Mouse (Mus musculus) hindbrain, embryonic 10.5 days (tissue): ENCODE measurements around the gene Pus1. TPM values are rescaled to one million over a fixed set of nuclear protein-coding genes. Genes with fewer than 3 reads are reported as not detected.
A peak's percentile ranks its signal among the peaks of the same experiment; 100 is the strongest.

ENCODE experiments used
- DNase-seq: peaks from one replicate; pipeline ENCODE4 v3.0.0-alpha.2; 2017; ENCODE audit warnings: low spot score
- H3K27ac ChIP-seq: fragments of 300-500 bp; sonication (generic); 2 replicates; pipeline ENCODE4 v1.5.1; 2016; ENCODE audit warnings: mild to moderate bottlenecking, moderate library complexity
- H3K27me3 ChIP-seq: fragments of 300-500 bp; sonication (generic); 2 replicates; pipeline ENCODE4 v1.6.1; 2016; ENCODE audit warnings: mild to moderate bottlenecking; ENCODE audit not compliant: poor library complexity, insufficient read depth, severe bottlenecking
- H3K36me3 ChIP-seq: fragments of 300-500 bp; sonication (generic); 2 replicates; pipeline ENCODE4 v1.6.1; 2016; ENCODE audit warnings: mild to moderate bottlenecking, moderate library complexity
- H3K4me1 ChIP-seq: fragments of 300-500 bp; sonication (generic); replicated peaks from 2 replicates; pipeline ENCODE4 v1.6.1; 2016; ENCODE audit warnings: mild to moderate bottlenecking
- H3K4me3 ChIP-seq: fragments of 300-500 bp; sonication (generic); 2 replicates; pipeline ENCODE4 v1.5.1; 2016; ENCODE audit warnings: mild to moderate bottlenecking, moderate library complexity
- H3K9me3 ChIP-seq: fragments of 300-500 bp; sonication (generic); 2 replicates; pipeline ENCODE4 v1.6.1; 2016; ENCODE audit warnings: mild to moderate bottlenecking, moderate library complexity
- WGBS: fragments of 180-500 bp; shearing (Covaris S2); methylation state at CpG from one replicate; pipeline ENCODE4 v1.1.7; 2016; 5-methylcytosine and 5-hydroxymethylcytosine counted together
- polyA plus RNA-seq: library from polyadenylated mRNA; unstranded; fragments of >200 nt; fragmentation: Nextera tagmentation; extraction: Ambion mirVana; gene quantifications from 2 replicates; pipeline ENCODE4 v1.2.1, GENCODE M21; 2016

Pus1 gene
- polyA plus RNA-seq, 1 experiment from 2014 or later, result 29.8 TPM

DNA sequence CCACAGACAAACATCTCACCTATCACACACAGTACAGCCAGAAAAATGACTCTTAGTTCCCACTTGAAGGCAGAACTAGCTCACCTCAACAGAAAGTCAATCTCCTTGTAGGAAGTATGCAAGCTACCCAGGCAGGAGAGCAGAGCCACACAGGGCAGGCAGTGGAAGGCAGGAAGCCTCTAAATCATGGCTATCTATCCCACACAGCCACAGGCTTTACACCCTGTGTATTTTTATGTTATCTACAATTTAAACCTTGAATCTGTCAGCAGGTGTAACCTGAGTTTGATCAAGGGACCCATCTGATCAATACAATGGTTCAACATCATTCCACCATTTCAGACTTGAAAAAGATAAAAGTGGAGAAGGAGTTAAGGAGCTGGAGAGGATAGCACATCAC lies 22.4 kb upstream of the Pus1 start:
- H3K36me3 ChIP-seq, result peaks cover 97% of the 10 kb centered on the region
- DNase-seq, result no peak

DNA sequence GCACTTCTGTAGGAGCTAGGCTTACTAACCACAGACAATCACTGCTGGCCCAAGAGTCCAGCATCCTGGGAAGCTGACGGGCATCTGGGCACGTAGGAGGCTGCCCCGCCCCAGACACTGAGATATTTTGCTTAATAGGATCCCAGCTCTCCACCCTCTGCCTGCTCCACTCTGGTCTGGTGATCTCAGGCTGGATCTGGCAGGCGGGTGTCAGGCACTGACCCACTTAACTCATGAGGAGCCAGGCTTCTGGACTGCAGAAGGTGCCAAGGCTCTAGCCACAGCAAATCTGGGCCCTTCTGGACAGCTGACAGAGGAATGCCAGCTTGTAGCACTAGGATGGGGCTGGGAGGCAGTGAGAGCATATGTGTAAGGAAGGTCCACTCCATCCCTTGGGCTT lies 21.7 kb upstream of the Pus1 start:
- Histone ChIP-seq H3K9me3 (no peaks in the 10 kb centered on the region), H3K4me3 (no peak overlapping the region), H3K27ac (no peak overlapping the region), H3K4me1 (peaks cover 20% of the 10 kb centered on the region), H3K27me3 (no peaks in the 10 kb centered on the region), H3K36me3 (peaks cover 100% of the 10 kb centered on the region)
- WGBS, result 92% methylated on average over 4 of the region's 4 CpGs
- no peak for DNase-seq

More for the DNA sequence above, 22.4 kb upstream of the Pus1 start:
- Histone ChIP-seq H3K27me3 (no peaks in the 10 kb centered on the region), H3K4me1 (peaks cover 26% of the 10 kb centered on the region), H3K4me3 (no peak overlapping the region), H3K27ac (no peak overlapping the region), H3K9me3 (no peaks in the 10 kb centered on the region)

GRCm38 (mm10) chr5:110801036-110801624 lies 20.7 kb upstream of the Pus1 start:
- peaks cover 9% of the 10 kb centered on the region; the same call in 1 of the 2 replicates for H3K4me1 ChIP-seq
- H3K27ac ChIP-seq, result no peak overlapping the region
- WGBS, result 91% methylated on average over 3 of the region's 3 CpGs
- H3K4me3 ChIP-seq, result no peak overlapping the region
- H3K36me3 ChIP-seq, result peaks cover 100% of the 10 kb centered on the region
- H3K9me3 ChIP-seq, result no peaks in the 10 kb centered on the region
- no peak for DNase-seq
- H3K27me3 ChIP-seq, result no peaks in the 10 kb centered on the region

DNA sequence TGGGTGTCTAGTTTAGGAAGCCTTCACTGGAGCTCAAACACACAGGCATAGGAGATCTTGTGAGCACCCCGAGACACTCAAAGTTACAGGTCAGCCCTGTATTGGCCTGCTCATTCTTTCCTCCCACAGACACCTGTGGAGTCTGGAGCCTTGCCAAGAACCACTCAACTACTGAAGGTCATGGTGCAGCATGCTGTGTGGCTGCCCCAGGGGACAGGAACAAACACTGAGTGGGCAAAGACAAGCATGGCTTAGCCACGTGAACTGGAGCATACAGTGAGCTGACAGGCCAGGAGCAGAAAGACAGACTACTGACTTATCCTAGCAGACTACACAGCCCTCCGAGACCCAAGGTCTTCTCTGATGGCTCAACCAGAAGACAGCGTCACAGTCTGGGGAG lies 17.2 kb upstream of the Pus1 start:
- no peak for DNase-seq
- H3K27ac ChIP-seq, result no peak overlapping the region
- no peaks in the 10 kb centered on the region for H3K4me1 ChIP-seq
- H3K4me3 ChIP-seq, result no peak overlapping the region
- 96% methylated on average over 4 of the region's 4 CpGs for WGBS
- H3K9me3 ChIP-seq, result no peaks in the 10 kb centered on the region
- no peaks in the 10 kb centered on the region for H3K27me3 ChIP-seq
- H3K36me3 ChIP-seq, result peaks cover 100% of the 10 kb centered on the region

DNA sequence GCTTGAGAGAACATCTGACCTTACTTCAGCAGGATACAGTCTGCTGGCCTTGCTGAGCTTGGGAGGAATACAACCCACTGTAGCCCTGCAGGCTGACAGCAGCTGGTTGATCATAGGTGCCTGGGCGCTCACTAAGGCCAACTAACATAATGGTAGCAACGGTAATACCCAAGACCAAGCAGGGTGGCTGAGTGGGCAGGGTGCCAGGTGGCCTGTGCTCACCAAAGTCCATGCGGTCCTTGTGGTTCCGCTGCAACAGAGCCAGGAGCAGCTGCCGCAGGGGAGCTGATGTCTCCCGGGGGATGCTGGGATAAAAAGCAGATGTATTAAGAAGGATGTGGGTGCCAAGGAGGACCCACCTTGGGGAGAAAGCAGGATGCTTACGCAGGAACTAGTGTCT lies 13.9 kb upstream of the Pus1 start:
- peaks cover 100% of the 10 kb centered on the region for H3K36me3 ChIP-seq
- H3K9me3 ChIP-seq, result no peaks in the 10 kb centered on the region
- H3K27me3 ChIP-seq, result no peaks in the 10 kb centered on the region
- no peaks in the 10 kb centered on the region for H3K4me1 ChIP-seq
- DNase-seq, result no peak
- H3K27ac ChIP-seq, result no peak overlapping the region
- H3K4me3 ChIP-seq, result no peak overlapping the region
- WGBS, result 93% methylated on average over 7 of the region's 7 CpGs

DNA sequence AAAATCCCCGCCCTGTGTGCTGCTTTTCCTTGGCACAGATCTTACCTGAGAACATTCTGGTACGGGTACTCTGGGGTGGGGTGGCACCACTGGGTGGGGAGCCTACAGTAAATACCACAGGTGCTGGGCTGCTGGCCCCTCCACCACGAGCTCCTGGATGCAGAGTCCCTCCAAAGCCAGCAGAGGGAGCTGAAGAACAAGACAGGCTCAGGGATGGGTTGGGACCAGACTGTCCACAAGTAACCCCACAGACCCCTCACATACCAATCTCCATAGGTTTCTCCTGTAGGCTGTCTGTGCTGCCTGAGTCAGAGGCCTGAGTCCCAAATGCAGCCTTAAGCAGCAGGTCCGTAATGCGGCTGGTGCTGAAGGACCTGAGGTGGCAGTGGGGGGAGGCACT lies 8.2 kb upstream of the Pus1 start:
- no peaks in the 10 kb centered on the region for H3K4me1 ChIP-seq
- no peaks in the 10 kb centered on the region for H3K27me3 ChIP-seq
- peaks cover 94% of the 10 kb centered on the region for H3K36me3 ChIP-seq
- WGBS, result 68% methylated on average over 5 of the region's 5 CpGs
- no peak overlapping the region for H3K4me3 ChIP-seq
- H3K9me3 ChIP-seq, result no peaks in the 10 kb centered on the region
- peak; percentile 44 for DNase-seq
- H3K27ac ChIP-seq, result no peak overlapping the region

DNA sequence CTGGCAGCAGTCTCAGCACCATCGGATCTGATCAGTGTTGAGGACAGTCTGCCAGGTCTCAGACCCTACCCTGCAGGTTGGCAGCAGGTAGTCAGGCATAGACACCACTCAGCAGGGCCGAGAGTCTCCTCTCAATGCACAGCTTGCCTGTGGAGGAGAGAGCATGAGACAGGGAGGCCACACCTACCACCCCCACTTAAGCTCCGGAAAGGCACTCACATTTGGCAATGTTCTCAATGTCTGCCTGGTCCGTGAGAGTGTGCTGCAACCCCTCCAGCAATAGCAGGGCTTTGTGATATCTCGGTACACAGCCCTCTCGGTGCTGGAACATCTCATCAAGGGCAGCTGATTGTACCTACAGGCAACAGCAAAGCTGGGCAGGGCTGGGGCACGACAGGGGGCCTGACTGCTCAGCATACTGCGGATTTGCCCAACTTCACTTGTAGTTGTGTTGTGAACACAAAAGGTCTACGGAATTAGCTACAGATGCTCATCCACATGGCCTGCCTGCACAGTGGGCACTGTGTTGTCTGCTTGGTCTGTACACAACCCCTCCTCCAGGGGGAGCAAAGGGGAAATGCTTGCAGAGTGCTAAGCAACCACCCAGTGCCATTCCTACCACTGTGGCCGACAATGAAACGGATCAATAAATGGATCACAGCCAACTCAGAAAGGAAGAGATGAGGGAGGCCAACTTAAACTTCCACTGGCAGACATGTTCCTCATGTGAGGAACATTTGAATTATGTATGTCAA lies 5.8 kb upstream of the Pus1 start:
- Histone ChIP-seq H3K4me1 (peaks cover 2% of the 10 kb centered on the region; the same call in 1 of the 2 replicates), H3K27me3 (no peaks in the 10 kb centered on the region), H3K27ac (no peak overlapping the region), H3K9me3 (no peaks in the 10 kb centered on the region), H3K36me3 (peaks cover 70% of the 10 kb centered on the region), H3K4me3 (no peak overlapping the region)
- 86% methylated on average over 11 of the region's 11 CpGs for WGBS
- no peak for DNase-seq

DNA sequence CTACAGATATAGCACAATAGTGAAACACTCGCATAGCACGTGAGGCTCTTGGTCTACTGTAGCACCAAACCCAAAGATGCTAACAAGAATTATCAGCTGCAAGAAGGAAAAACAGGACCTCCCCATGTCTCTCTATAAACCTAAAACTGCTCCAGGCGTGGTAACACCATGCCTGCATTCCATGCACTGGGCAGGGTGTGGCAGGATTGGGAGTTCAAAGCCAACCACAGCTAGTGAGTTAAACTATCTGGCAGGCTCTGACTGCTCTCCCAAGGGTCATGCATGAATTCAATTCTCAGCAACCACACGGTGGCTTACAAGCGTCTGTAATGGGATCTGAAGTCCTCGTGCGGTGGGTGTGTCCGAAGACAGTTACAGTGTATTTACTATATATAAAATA lies 2.7 kb upstream of the Pus1 start:
- H3K27me3 ChIP-seq, result no peaks in the 10 kb centered on the region
- H3K4me1 ChIP-seq, result peaks cover 32% of the 10 kb centered on the region
- no peak for DNase-seq
- 84% methylated on average over 8 of the region's 8 CpGs for whole genome bisulfite sequencing
- H3K9me3 ChIP-seq, result no peaks in the 10 kb centered on the region
- no peak overlapping the region for H3K4me3 ChIP-seq
- peaks cover 46% of the 10 kb centered on the region for H3K36me3 ChIP-seq
- no peak overlapping the region for H3K27ac ChIP-seq

- no peak overlapping the region for H3K4me3 ChIP-seq
- H3K4me1 ChIP-seq, result peaks cover 32% of the 10 kb centered on the region
- WGBS, result 86% methylated on average over 7 of the region's 7 CpGs
- no peaks in the 10 kb centered on the region for H3K27me3 ChIP-seq
- DNase-seq, result no peak
- no peak overlapping the region for H3K27ac ChIP-seq
- peaks cover 46% of the 10 kb centered on the region for H3K36me3 ChIP-seq
- H3K9me3 ChIP-seq, result no peaks in the 10 kb centered on the region
Observed at GRCm38 (mm10) chr5:110781529-110782238, 1.2 kb upstream of the Pus1 start.

GRCm38 (mm10) chr5:110780761-110781528 lies 486 bp upstream of the Pus1 start:
- Histone ChIP-seq H3K27me3 (no peaks in the 10 kb centered on the region), H3K36me3 (peaks cover 46% of the 10 kb centered on the region), H3K4me3 (peak overlapping the region; percentile 98), H3K9me3 (no peaks in the 10 kb centered on the region), H3K27ac (peak overlapping the region; percentile 91), H3K4me1 (peaks cover 32% of the 10 kb centered on the region)
- WGBS, result 67% methylated on average over 10 of the region's 10 CpGs
- DNase-seq, result no peak

GRCm38 (mm10) chr5:110779276-110779997 lies 1.0 kb downstream of the Pus1 start:
- 25% methylated on average over 15 of the region's 15 CpGs for WGBS
- H3K36me3 ChIP-seq, result peaks cover 50% of the 10 kb centered on the region
- peak overlapping the region; percentile 98 for H3K4me3 ChIP-seq
- no peaks in the 10 kb centered on the region for H3K9me3 ChIP-seq
- H3K4me1 ChIP-seq, result peaks cover 32% of the 10 kb centered on the region
- no peak overlapping the region; the same call in 1 of the 2 replicates for H3K27ac ChIP-seq
- H3K27me3 ChIP-seq, result no peaks in the 10 kb centered on the region
- no peak for DNase-seq

DNA sequence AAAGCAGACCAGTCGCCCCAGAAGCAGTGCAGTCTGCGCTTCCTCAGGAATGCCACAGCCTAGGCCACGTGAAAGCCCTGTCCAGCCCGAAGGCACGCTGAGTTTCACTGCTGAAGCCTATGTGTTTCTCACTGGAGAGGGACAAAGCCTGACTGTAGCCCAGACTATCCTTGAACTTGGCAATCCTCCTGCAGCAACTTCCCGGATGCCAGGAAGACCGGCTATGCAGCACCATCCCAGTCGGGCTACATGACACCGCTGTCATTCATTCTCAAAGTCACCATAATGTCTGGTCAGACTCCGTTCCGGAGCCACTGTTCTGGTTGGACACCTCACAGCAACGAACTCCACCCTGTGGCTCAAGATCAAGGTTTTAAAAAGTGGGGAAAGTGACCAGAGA lies 2.2 kb downstream of the Pus1 start:
- Histone ChIP-seq H3K4me3 (no peak overlapping the region), H3K27me3 (no peaks in the 10 kb centered on the region), H3K27ac (no peak overlapping the region), H3K9me3 (no peaks in the 10 kb centered on the region), H3K36me3 (peaks cover 57% of the 10 kb centered on the region), H3K4me1 (peaks cover 32% of the 10 kb centered on the region)
- 92% methylated on average over 12 of the region's 12 CpGs for WGBS
- no peak for DNase-seq
